Mouse (Mus musculus) left cerebral cortex, adult 2 months (tissue): ENCODE results near the gene Tbx20. TPM values are rescaled to one million over a fixed set of nuclear protein-coding genes. Genes with fewer than 3 reads are reported as not detected.
A peak's percentile ranks its signal among the peaks of the same experiment; 100 is the strongest.

Source experiments
- DNase-seq, 2 experiments: peaks; one replicate each; pipeline ENCODE4 v3.0.0; 2021 to 2022; ENCODE audit warnings: low spot score in 2 of 2, mixed read lengths in 1 of 2; ENCODE audit errors: extremely low spot score in 1 of 2
- H3K27ac ChIP-seq: fragments of 200-600 bp; 2 replicates; pipeline ENCODE4 v1.8.1; 2022
- H3K4me3 ChIP-seq: fragments of 200-600 bp; 2 replicates; pipeline ENCODE4 v1.8.1; 2022
- CTCF ChIP-seq: fragments of 200-600 bp; IDR thresholded peaks from 2 replicates; pipeline ENCODE4 v1.8.1; 2022; ENCODE audit warnings: antibody characterized with exemption, mild to moderate bottlenecking, moderate library complexity
- intact Hi-C: fragments of 180-260 bp; cut with DNase I; formaldehyde crosslinking; loops from one replicate; pipeline ENCODE4 v1.15.1; 2025
- total RNA-seq, 2 experiments: library from RNA; stranded (reverse); gene quantifications; 2 replicates each; pipeline ENCODE4 v1.2.3; 2021

Tbx20 gene
- total RNA-seq, 2 experiments from 2014 or later, result not detected

DNA sequence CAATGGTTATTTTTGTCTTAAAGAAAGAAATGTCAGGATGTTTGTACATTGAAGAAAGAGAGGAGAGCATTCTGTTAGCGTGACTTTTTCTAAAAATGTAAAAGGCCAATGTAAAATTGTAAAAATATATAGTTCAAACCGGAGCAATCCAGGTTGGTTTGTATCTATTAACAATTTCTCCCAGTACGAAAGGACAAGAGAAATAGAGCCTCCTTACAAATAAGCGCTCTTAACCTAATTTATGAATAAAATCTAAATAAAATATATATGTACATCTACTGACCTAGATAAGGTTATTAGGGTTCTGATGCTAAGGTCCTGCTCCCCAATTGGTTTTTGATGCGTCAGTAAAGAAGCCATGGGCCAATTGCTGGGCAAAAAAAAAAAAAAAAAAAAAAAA is 29.1 kb downstream of the Tbx20 start:
- Histone ChIP-seq H3K4me3 (no peak overlapping the region), H3K27ac (no peak overlapping the region)
- DNase-seq, result no peak
- intact Hi-C loops, result no loop called here
- TF ChIP-seq CTCF, result no peak

DNA sequence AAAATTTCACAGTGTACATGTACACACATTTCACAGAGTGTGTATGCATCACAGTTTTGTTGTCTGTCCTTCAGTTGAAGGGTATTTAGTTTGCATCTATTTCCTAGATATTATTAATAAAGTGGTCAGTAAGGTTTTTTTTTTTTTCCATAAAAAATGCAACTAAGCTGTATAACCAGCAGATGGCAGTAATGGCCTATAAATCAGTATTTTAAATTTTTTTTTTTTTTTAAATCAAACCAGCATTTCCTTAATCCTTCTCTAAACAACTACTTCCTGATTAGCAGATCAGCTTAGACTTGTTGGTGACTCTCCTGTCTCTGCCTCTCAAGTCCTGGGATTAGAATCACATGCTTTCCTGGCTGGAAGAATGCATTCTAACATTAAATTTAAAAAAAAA is 72.9 kb downstream of the Tbx20 start:
- Histone ChIP-seq H3K27ac (no peak overlapping the region), H3K4me3 (no peak overlapping the region)
- no peak for DNase-seq
- TF ChIP-seq CTCF, result peak; percentile 65
- intact Hi-C loops, result loop anchor here (1.0 to 2.0 kb wide), 2 partner anchors 340 to 404 kb away; no protein-coding TSS in a partner anchor

DNA sequence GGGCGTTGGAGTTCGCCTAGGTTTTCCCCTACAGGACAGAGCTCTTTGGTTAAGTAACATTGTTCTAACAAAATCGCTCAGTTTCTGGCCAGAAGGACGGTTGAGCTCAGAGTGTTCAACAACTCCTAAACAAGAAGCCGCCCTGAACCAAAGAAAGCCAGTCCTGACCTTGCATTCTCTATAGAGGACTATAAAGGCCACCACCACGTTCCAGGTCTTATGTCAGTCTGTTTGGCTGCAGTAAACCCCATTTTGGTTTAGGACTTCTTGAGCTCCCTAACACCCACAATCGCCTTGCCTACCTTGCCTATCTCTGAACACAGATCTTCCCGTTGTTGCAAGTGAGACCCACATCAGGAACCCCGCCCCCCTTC is 77.7 kb downstream of the Tbx20 start:
- Histone ChIP-seq H3K4me3 (peak overlapping the region; percentile 52), H3K27ac (no peak overlapping the region)
- intact Hi-C loops, result loop anchor here (5.0 kb wide), 2 partner anchors 159 to 331 kb away; no protein-coding TSS in a partner anchor
- no peak for DNase-seq
- TF ChIP-seq CTCF, result no peak

DNA sequence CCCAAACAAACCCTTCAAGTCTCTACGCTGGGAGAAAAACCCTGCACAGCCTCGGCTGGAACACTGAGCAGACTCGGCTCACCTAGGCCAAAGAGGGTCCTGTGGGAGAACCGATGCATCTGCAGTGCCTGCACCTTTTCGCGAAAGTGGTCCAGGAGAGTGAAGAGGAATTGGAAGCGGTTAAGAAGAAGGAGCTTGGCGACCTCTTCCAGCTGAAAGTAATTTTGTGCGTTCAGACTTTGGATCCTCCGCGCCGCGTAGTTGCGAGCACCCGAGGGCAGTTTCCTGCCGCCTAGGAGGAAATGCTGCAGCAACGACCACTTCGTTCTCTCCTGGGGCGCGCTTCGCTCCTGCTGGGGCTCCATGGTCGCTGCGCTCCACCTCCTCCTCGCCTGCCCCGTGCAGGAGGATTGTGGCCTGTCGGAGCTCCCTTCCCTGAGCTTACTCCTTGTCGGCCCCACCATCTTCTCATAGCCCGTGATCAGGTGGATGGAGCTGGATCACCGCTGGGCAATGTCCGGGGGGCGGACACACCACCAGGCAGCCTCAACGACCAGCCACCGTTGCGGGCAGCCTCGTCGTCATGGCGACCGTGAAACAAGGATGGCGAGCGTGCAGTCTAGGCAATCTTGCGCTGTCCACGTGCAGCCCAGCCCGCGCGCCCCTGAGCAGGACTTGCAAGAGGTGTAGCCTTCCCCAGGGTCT is 78.3 kb downstream of the Tbx20 start, which contains the start of gene Dpy19l2:
TSS of gene Dpy19l2 (minus strand) at position 594 of the 705 bp plus-strand sequence.
- no peak for TF ChIP-seq CTCF
- peak; percentile 40 to 43 for DNase-seq
- Histone ChIP-seq H3K27ac (no peak within 1 kb of the TSS), H3K4me3 (peak within 1 kb of the TSS; percentile 52)
- intact Hi-C loops, result loop anchor here (5.0 kb wide), 2 partner anchors 159 to 331 kb away; no protein-coding TSS in a partner anchor

Other genes with a start within 250 kb of the Tbx20 start
- gene Cypt4, start 149.1 kb downstream of the Tbx20 start, total RNA-seq, result not detected
- gene Dpy19l2, start 78.0 kb downstream of the Tbx20 start, total RNA-seq, result under 1 TPM; 0.23 to 0.29 TPM